Mouse (Mus musculus): Measurements from ENCODE around the gene Scg3. TPM values are rescaled to one million over a fixed set of nuclear protein-coding genes. Genes with fewer than 3 reads are reported as not detected.

Scg3 gene
- total RNA-seq, 2 experiments from 2014 or later, result 22.3 to 23.3 TPM

Other genes starting within 250 kb of the Scg3 start
- gene Leo1, start 242.5 kb downstream of the Scg3 start, total RNA-seq (2021), result 10 to 100 TPM; 26.1 to 27.1 TPM
- 10 to 100 TPM; 87.2 to 89.9 TPM for gene Tmod3, start 124.4 kb downstream of the Scg3 start, total RNA-seq (2021)
- gene Tmod2, start 72.7 kb downstream of the Scg3 start, total RNA-seq (2021), result 10 to 100 TPM; 17.9 to 25.6 TPM
- 10 to 100 TPM; 15.3 to 17.5 TPM for gene Lysmd2, start 58.3 kb downstream of the Scg3 start, total RNA-seq (2021)
- gene Bmp5, start 91.3 kb upstream of the Scg3 start, total RNA-seq (2021), result 1 to 10 TPM; 6.4 to 7.8 TPM